Mouse (Mus musculus): Measurements from ENCODE around the gene Gm527.
A peak's percentile ranks its signal among the peaks of the same experiment; 100 is the strongest.

Gene Gm527

GRCm38 (mm10) chr12:64917578-64918471, at the start of gene Gm527:
Gene Gm527, plus strand, starts transcription at chr12:64917906.
- DNase-seq (ENCODE audit: low spot score in 2 of 2), result peak; percentile 79 to 83

GRCm38 (mm10) chr12:64871103-64871502, 46.6 kb upstream of the Gm527 start:
- DNase-seq (ENCODE audit: low spot score in 2 of 2), result no peak

GRCm38 (mm10) chr12:64897060-64897730, 20.5 kb upstream of the Gm527 start:
- DNase-seq (ENCODE audit: low spot score in 2 of 2), result peak in 1 of 2 experiments; percentile 35

- no peak for DNase-seq (ENCODE audit: low spot score in 2 of 2)
These were observed 15.2 kb upstream of the Gm527 start for GRCm38 (mm10) chr12:64902506-64902905.

- no peak for DNase-seq (ENCODE audit: low spot score in 2 of 2)
These were observed 14.5 kb upstream of the Gm527 start for GRCm38 (mm10) chr12:64903186-64903585.

GRCm38 (mm10) chr12:64912996-64913395, 4.7 kb upstream of the Gm527 start:
- no peak for DNase-seq (ENCODE audit: low spot score in 2 of 2)

GRCm38 (mm10) chr12:64916735-64917134, 971 bp upstream of the Gm527 start:
- no peak for DNase-seq (ENCODE audit: low spot score in 2 of 2)

GRCm38 (mm10) chr12:64937493-64937892, 19.8 kb downstream of the Gm527 start:
- DNase-seq (ENCODE audit: low spot score in 2 of 2), result no peak

- DNase-seq (ENCODE audit: low spot score in 2 of 2), result no peak
These were observed 46.9 kb downstream of the Gm527 start for GRCm38 (mm10) chr12:64964560-64964959.

- DNase-seq (ENCODE audit: low spot score in 2 of 2), result peak; percentile 98 to 99
These were observed 47.7 kb downstream of the Gm527 start, which contains the start of the genes Klhl28 and Togaram1 for GRCm38 (mm10) chr12:64965124-64966026. Gene Klhl28, minus strand, starts transcription at chr12:64965534. Gene Togaram1, plus strand, starts transcription at chr12:64965804.

GRCm38 (mm10) chr12:64966101-64966631, 48.5 kb downstream of the Gm527 start:
- peak; percentile 29 to 38 for DNase-seq (ENCODE audit: low spot score in 2 of 2)

GRCm38 (mm10) chr12:64966652-64967435, 49.1 kb downstream of the Gm527 start:
- DNase-seq (ENCODE audit: low spot score in 2 of 2), result no peak

GRCm38 (mm10) chr12:64967470-64967869, 49.8 kb downstream of the Gm527 start:
- DNase-seq (ENCODE audit: low spot score in 2 of 2), result no peak

GRCm38 (mm10) chr12:64968067-64968466, 50.4 kb downstream of the Gm527 start:
- no peak for DNase-seq (ENCODE audit: low spot score in 2 of 2)

- DNase-seq (ENCODE audit: low spot score in 2 of 2), result no peak
These were observed 53.7 kb downstream of the Gm527 start for GRCm38 (mm10) chr12:64971399-64971798.

GRCm38 (mm10) chr12:64972063-64972462, 54.4 kb downstream of the Gm527 start:
- DNase-seq (ENCODE audit: low spot score in 2 of 2), result no peak

Data from frontal cortex, postnatal 25 days (tissue).